Mouse (Mus musculus): ENCODE measurements around the gene Limch1. TPM values are rescaled to one million over a fixed set of nuclear protein-coding genes. Genes with fewer than 3 reads are reported as not detected.

The Limch1 gene
- polyA plus RNA-seq, 1 experiment from 2014 or later = 41.1 TPM

DNA sequence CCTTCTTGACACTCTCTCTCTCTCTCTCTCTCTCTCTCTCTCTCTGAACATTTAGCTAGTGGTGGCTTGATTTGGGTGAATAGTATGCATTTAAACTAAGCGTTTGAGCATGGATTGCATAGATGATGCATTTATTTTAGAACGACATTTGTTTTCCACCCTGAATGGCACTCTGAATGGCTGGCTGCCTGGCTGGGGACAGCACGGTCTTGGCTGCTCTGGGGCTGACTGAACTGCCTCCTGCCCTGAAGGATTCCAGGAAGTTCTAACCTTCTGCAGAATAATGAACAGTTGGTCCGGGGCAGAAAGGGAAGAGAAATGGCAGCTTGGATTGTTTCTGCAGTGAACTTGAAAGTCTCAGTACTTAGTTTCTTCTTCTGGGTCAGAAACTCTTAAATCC is 266.4 kb downstream of the Limch1 start:
- H3K27me3 ChIP-seq = no peaks in the 10 kb centered on the region
- CTCF ChIA-PET = interaction anchor here (1.1 kb wide), 1 partner anchor 309 kb away, joined by 4 read pairs; no protein-coding TSS in a partner anchor
- ATAC-seq (no peak), DNase-seq (ENCODE audit: low read depth, low spot score) (no peak)
- POLR2A ChIA-PET = no interaction called here
- in situ Hi-C loops (cut with MboI; ENCODE audit: low pct_unique_long_range_greater_than_20kb) = no loop called here
- no peak for TF ChIP-seq CTCF (IDR thresholded peaks at IDR 0.05)

DNA sequence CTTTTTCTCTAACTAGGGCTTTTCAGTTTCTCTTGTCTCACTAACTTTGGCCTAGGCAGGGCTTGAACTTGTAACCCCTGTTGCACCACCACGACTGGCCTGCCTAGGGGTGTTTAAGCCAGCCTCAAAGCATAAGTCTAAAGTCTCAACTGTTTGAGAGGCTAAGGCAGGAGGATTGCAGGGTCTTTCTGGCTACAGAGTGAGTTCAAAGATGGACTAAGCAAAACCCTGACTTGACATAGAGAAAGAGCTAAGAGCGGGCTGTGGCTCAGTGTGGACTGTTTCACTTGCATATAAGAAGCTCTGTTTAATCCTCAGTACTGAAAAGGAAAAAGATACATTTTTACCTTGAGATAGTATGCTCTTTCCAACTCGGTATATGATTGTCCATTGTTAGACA is 268.3 kb downstream of the Limch1 start:
- TF ChIP-seq CTCF (IDR thresholded peaks at IDR 0.05) = no peak
- DNase-seq (ENCODE audit: low read depth, low spot score) (no peak), ATAC-seq (no peak)
- ChIA-PET POLR2A (no interaction called here), CTCF (interaction anchor here (0.7 to 1.3 kb wide), 4 partner anchors 10 to 302 kb away, joined by 3 to 4 read pairs (median 3); no protein-coding TSS in a partner anchor)
- no peaks in the 10 kb centered on the region for H3K27me3 ChIP-seq
- in situ Hi-C loops (cut with MboI; ENCODE audit: low pct_unique_long_range_greater_than_20kb) = no loop called here

GRCm38 (mm10) chr5:67016450-67016849 is 270.8 kb downstream of the Limch1 start:
- CTCF ChIA-PET = interaction anchor here (0.7 to 1.1 kb wide), 5 partner anchors 21 to 416 kb away, joined by 3 to 4 read pairs (median 3); no protein-coding TSS in a partner anchor
- POLR2A ChIA-PET = no interaction called here
- in situ Hi-C loops (cut with MboI; ENCODE audit: low pct_unique_long_range_greater_than_20kb) = no loop called here
- peak; percentile 97 for TF ChIP-seq CTCF (IDR thresholded peaks at IDR 0.05)
- H3K27me3 ChIP-seq = no peaks in the 10 kb centered on the region
- ATAC-seq = no peak
- no peak for DNase-seq (ENCODE audit: low read depth, low spot score)

DNA sequence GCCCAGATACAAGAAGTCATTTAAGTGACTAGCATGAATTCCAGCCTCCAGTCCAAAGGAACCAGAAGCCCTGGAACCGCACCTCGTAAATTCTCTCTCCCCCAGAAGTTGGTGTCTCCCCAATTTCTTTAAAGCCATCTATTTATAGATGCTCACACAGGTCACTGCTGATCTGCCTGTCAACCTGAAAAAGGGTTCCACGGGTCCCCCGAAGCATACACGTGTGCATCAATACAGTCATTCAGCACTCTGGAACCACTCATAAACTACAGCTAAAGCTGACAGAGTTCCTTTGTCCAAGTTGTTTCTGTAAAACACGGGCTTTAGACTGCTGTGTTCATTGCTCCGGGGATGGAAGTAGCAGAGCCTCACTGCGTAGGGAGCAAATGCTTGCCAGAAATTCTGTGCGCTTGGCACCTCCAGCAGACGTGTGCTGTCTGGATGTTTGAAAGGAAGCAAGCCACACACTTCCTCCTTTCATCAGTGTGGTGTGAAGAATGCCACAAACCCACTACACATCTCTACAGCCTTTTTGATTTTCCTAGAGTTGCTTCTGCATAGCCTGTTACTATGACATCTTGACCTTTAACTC is 278.9 kb downstream of the Limch1 start:
- in situ Hi-C loops (cut with MboI; ENCODE audit: low pct_unique_long_range_greater_than_20kb) = no loop called here
- ChIA-PET POLR2A (no interaction called here), CTCF (no interaction called here)
- H3K27me3 ChIP-seq = no peaks in the 10 kb centered on the region
- no peak for DNase-seq (ENCODE audit: low read depth, low spot score)
- TF ChIP-seq CTCF (IDR thresholded peaks at IDR 0.05) = no peak
- no peak for ATAC-seq

GRCm38 (mm10) chr5:67025095-67025494 is 279.5 kb downstream of the Limch1 start:
- CTCF ChIA-PET = no interaction called here
- ATAC-seq = no peak
- POLR2A ChIA-PET = interaction anchor here (0.5 kb wide), 1 partner anchor 26 kb away, joined by 3 read pairs; no protein-coding TSS in a partner anchor
- in situ Hi-C loops (cut with MboI; ENCODE audit: low pct_unique_long_range_greater_than_20kb) = no loop called here
- H3K27me3 ChIP-seq = no peaks in the 10 kb centered on the region
- no peak for DNase-seq (ENCODE audit: low read depth, low spot score)
- no peak for TF ChIP-seq CTCF (IDR thresholded peaks at IDR 0.05)

DNA sequence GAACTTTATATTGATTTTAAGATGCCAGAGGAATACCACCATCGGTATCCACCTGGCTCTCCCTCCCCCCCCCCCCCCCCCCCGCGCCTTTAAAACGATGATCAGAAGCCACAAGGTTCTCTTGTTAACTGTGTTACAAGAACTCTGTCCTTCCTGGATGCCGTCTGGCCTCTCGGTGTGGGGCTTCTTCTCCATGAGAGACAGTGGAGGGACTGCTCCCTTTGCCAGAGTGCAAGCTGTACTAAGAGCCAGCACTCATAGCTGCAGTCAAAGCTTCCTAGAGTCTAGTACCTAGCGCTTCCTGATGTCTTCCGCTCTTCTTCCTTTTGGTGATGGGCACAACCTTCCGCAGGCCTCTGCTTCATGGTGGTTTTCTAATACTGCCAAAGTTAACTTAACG is 280.0 kb downstream of the Limch1 start:
- ChIA-PET POLR2A (interaction anchor here (0.5 kb wide), 1 partner anchor 25 kb away, joined by 3 read pairs; no protein-coding TSS in a partner anchor), CTCF (no interaction called here)
- DNase-seq (ENCODE audit: low read depth, low spot score) = no peak
- no peak for TF ChIP-seq CTCF (IDR thresholded peaks at IDR 0.05)
- in situ Hi-C loops (cut with MboI; ENCODE audit: low pct_unique_long_range_greater_than_20kb) = no loop called here
- H3K27me3 ChIP-seq = no peaks in the 10 kb centered on the region
- ATAC-seq = no peak

- no peak for ATAC-seq
- H3K27me3 ChIP-seq = no peaks in the 10 kb centered on the region
- POLR2A ChIA-PET = no interaction called here
- no peak for TF ChIP-seq CTCF (IDR thresholded peaks at IDR 0.05)
- in situ Hi-C loops (cut with MboI; ENCODE audit: low pct_unique_long_range_greater_than_20kb) = no loop called here
- CTCF ChIA-PET = no interaction called here
- no peak for DNase-seq (ENCODE audit: low read depth, low spot score)
These were observed 283.2 kb downstream of the Limch1 start for GRCm38 (mm10) chr5:67028786-67029185.

GRCm38 (mm10) chr5:67029946-67030345 is 284.3 kb downstream of the Limch1 start:
- no peaks in the 10 kb centered on the region for H3K27me3 ChIP-seq
- CTCF ChIA-PET = no interaction called here
- POLR2A ChIA-PET = no interaction called here
- no peak for DNase-seq (ENCODE audit: low read depth, low spot score)
- no peak for ATAC-seq
- TF ChIP-seq CTCF (IDR thresholded peaks at IDR 0.05) = no peak
- in situ Hi-C loops (cut with MboI; ENCODE audit: low pct_unique_long_range_greater_than_20kb) = no loop called here

- no peak for TF ChIP-seq CTCF (IDR thresholded peaks at IDR 0.05)
- DNase-seq (ENCODE audit: low read depth, low spot score) (no peak), ATAC-seq (no peak)
- ChIA-PET CTCF (no interaction called here), POLR2A (no interaction called here)
- no peaks in the 10 kb centered on the region for H3K27me3 ChIP-seq
- in situ Hi-C loops (cut with MboI; ENCODE audit: low pct_unique_long_range_greater_than_20kb) = no loop called here
These were observed 287.0 kb downstream of the Limch1 start for GRCm38 (mm10) chr5:67032601-67033000.

DNA sequence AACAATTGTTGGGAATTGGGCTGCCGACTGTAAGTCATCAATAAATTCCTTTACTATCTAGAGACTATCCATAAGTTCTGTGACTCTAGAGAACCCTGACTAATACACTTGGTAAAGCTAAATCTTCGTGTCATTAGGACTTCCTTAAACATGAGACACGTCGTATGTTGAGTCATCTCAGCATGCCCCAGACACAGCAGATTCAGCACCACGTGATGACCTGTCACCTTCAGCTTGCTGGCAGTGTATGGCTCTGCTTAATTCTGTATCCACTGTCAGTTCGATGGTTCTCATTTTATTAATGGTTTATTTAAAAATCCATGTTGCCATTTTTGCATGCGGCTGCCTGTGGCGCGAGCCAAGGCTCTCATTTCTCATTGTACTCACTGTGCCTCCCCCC is 298.3 kb downstream of the Limch1 start:
- no peak for DNase-seq (ENCODE audit: low read depth, low spot score)
- TF ChIP-seq CTCF (IDR thresholded peaks at IDR 0.05) = no peak
- ChIA-PET CTCF (no interaction called here), POLR2A (no interaction called here)
- no peaks in the 10 kb centered on the region for H3K27me3 ChIP-seq
- ATAC-seq = no peak
- in situ Hi-C loops (cut with MboI; ENCODE audit: low pct_unique_long_range_greater_than_20kb) = no loop called here

- POLR2A ChIA-PET = no interaction called here
These were observed 302.4 kb downstream of the Limch1 start for GRCm38 (mm10) chr5:67048003-67048402.

More at GRCm38 (mm10) chr5:67048003-67048402, 302.4 kb downstream of the Limch1 start:
- CTCF ChIA-PET = interaction anchor here (1.1 to 2.2 kb wide), 12 partner anchors 11 to 354 kb away, joined by 3 to 10 read pairs (median 4); no protein-coding TSS in a partner anchor
- ATAC-seq (peak; percentile 27), DNase-seq (ENCODE audit: low read depth, low spot score) (peak; percentile 10)
- TF ChIP-seq CTCF (IDR thresholded peaks at IDR 0.05) = peak; percentile 89
- no peaks in the 10 kb centered on the region for H3K27me3 ChIP-seq
- in situ Hi-C loops (cut with MboI; ENCODE audit: low pct_unique_long_range_greater_than_20kb) = loop anchor here (5.0 kb wide), 1 partner anchor 189 kb away; no protein-coding TSS in a partner anchor
